Mouse (Mus musculus) small intestine, adult 2 months (tissue): ENCODE data around the gene Cpm. TPM values are rescaled to one million over a fixed set of nuclear protein-coding genes. Genes with fewer than 3 reads are reported as not detected.

Source experiments
- H3K27ac ChIP-seq: fragments of 200-500 bp; 2 replicates; pipeline ENCODE4 v1.5.1; 2012; ENCODE audit warnings: low read depth, low read length, control low read depth, inconsistent platforms; ENCODE audit not compliant: insufficient read depth
- H3K27me3 ChIP-seq: fragments of 200-500 bp; 2 replicates; pipeline ENCODE4 v1.6.1; 2012; ENCODE audit warnings: mild to moderate bottlenecking, moderate library complexity, low read length, inconsistent platforms; ENCODE audit not compliant: control insufficient read depth, insufficient read depth
- H3K36me3 ChIP-seq: fragments of 200-500 bp; 2 replicates; pipeline ENCODE4 v1.6.1; 2012; ENCODE audit warnings: mild to moderate bottlenecking, low read length, control low read depth, inconsistent platforms; ENCODE audit not compliant: control insufficient read depth, insufficient read depth
- H3K4me1 ChIP-seq: fragments of 200-500 bp; 2 replicates; pipeline ENCODE4 v1.6.1; 2012; ENCODE audit warnings: low read length, inconsistent platforms, mixed read lengths; ENCODE audit not compliant: control insufficient read depth, insufficient read depth, insufficient read length
- H3K4me3 ChIP-seq: fragments of 200-500 bp; 2 replicates; pipeline ENCODE4 v1.5.1; 2012; ENCODE audit warnings: low read depth, mild to moderate bottlenecking, control low read depth, inconsistent platforms, low read length, moderate library complexity
- CTCF ChIP-seq: fragments of 200-500 bp; IDR thresholded peaks from 2 replicates; pipeline ENCODE4 v1.5.1; 2012; ENCODE audit warnings: low read depth, mild to moderate bottlenecking, control low read depth, inconsistent platforms, low read length, moderate library complexity, mixed read lengths; ENCODE audit not compliant: insufficient replicate concordance, insufficient read length; ENCODE audit errors: extremely low read depth
- POLR2A ChIP-seq: fragments of 200-500 bp; IDR thresholded peaks from 2 replicates; pipeline ENCODE4 v1.6.1; 2012; ENCODE audit warnings: low read depth, mild to moderate bottlenecking, control low read depth, inconsistent platforms, low read length, moderate library complexity
- WGBS: fragments of 180-500 bp; shearing (Covaris S2); methylation state at CpG from one replicate; pipeline ENCODE4 v1.1.7; 2018; 5-methylcytosine and 5-hydroxymethylcytosine counted together
- polyA plus RNA-seq: library from polyadenylated mRNA; depleted of rRNA; stranded (reverse); fragments of >200 nt; gene quantifications from 2 replicates; pipeline ENCODE4 v1.2.3, GENCODE M21; 2012

Cpm gene
- polyA plus RNA-seq, 1 experiment = 13.8 TPM

GRCm38 (mm10) chr10:117647158-117647505 lies 17.8 kb downstream of the Cpm start:
- Histone ChIP-seq H3K27me3 (no peaks in the 10 kb centered on the region), H3K4me1 (peaks cover 7% of the 10 kb centered on the region), H3K27ac (no peak overlapping the region), H3K36me3 (no peaks in the 10 kb centered on the region), H3K4me3 (no peak overlapping the region)
- 48% methylated on average over 13 of the region's 13 CpGs for WGBS
- no peak for TF ChIP-seq POLR2A
- TF ChIP-seq CTCF = no peak

GRCm38 (mm10) chr10:117647964-117648472 lies 18.7 kb downstream of the Cpm start:
- H3K27ac ChIP-seq = no peak overlapping the region
- 89% methylated on average over 2 of the region's 2 CpGs for WGBS
- H3K4me3 ChIP-seq = no peak overlapping the region
- TF ChIP-seq POLR2A (no peak), CTCF (no peak)
- no peaks in the 10 kb centered on the region for H3K36me3 ChIP-seq
- peaks cover 7% of the 10 kb centered on the region for H3K4me1 ChIP-seq
- H3K27me3 ChIP-seq = no peaks in the 10 kb centered on the region

GRCm38 (mm10) chr10:117648643-117649042 lies 19.3 kb downstream of the Cpm start:
- Histone ChIP-seq H3K27me3 (no peaks in the 10 kb centered on the region), H3K36me3 (no peaks in the 10 kb centered on the region), H3K4me3 (no peak overlapping the region), H3K27ac (no peak overlapping the region), H3K4me1 (peaks cover 7% of the 10 kb centered on the region)
- WGBS = 87% methylated on average over 3 of the region's 3 CpGs
- TF ChIP-seq CTCF (no peak), POLR2A (no peak)

- no peak overlapping the region for H3K4me3 ChIP-seq
- no peak for TF ChIP-seq CTCF
- no peak for TF ChIP-seq POLR2A
- no peaks in the 10 kb centered on the region for H3K36me3 ChIP-seq
- H3K27me3 ChIP-seq = no peaks in the 10 kb centered on the region; the same call in 1 of the 2 replicates
- no peak overlapping the region for H3K27ac ChIP-seq
- peaks cover 6% of the 10 kb centered on the region for H3K4me1 ChIP-seq
- 75% methylated on average over 11 of the region's 11 CpGs for WGBS
These were observed 20.2 kb downstream of the Cpm start for GRCm38 (mm10) chr10:117649292-117650041.

GRCm38 (mm10) chr10:117650042-117650655 lies 20.8 kb downstream of the Cpm start:
- Histone ChIP-seq H3K27ac (no peak overlapping the region), H3K36me3 (no peaks in the 10 kb centered on the region), H3K4me3 (no peak overlapping the region), H3K4me1 (peaks cover 7% of the 10 kb centered on the region; the same call in 1 of the 2 replicates), H3K27me3 (no peaks in the 10 kb centered on the region; the same call in 1 of the 2 replicates)
- WGBS = 87% methylated on average over 12 of the region's 12 CpGs
- no peak for TF ChIP-seq CTCF
- TF ChIP-seq POLR2A = no peak

GRCm38 (mm10) chr10:117650725-117651124 lies 21.4 kb downstream of the Cpm start:
- no peak overlapping the region for H3K27ac ChIP-seq

GRCm38 (mm10) chr10:117651587-117652377 lies 22.5 kb downstream of the Cpm start:
- no peak overlapping the region for H3K27ac ChIP-seq
- no peak for TF ChIP-seq POLR2A
- TF ChIP-seq CTCF = no peak
- no peak overlapping the region for H3K4me3 ChIP-seq
- 77% methylated on average over 10 of the region's 10 CpGs for WGBS
- peaks cover 7% of the 10 kb centered on the region; the same call in 1 of the 2 replicates for H3K4me1 ChIP-seq
- H3K36me3 ChIP-seq = no peaks in the 10 kb centered on the region
- no peaks in the 10 kb centered on the region; the same call in 1 of the 2 replicates for H3K27me3 ChIP-seq

More at GRCm38 (mm10) chr10:117650725-117651124, 21.4 kb downstream of the Cpm start:
- no peaks in the 10 kb centered on the region; the same call in 1 of the 2 replicates for H3K27me3 ChIP-seq
- H3K4me1 ChIP-seq = peaks cover 7% of the 10 kb centered on the region; the same call in 1 of the 2 replicates
- TF ChIP-seq CTCF (no peak), POLR2A (no peak)
- H3K36me3 ChIP-seq = no peaks in the 10 kb centered on the region
- no peak overlapping the region for H3K4me3 ChIP-seq
- WGBS = 91% methylated on average over 7 of the region's 7 CpGs
